Mouse (Mus musculus): ENCODE data around the gene Herc2.
"Not testable (repeated sequence)": the region's sequence is repeated elsewhere in the genome, so short reads cannot be mapped to it uniquely, and the experiment has no call there.

DNA sequence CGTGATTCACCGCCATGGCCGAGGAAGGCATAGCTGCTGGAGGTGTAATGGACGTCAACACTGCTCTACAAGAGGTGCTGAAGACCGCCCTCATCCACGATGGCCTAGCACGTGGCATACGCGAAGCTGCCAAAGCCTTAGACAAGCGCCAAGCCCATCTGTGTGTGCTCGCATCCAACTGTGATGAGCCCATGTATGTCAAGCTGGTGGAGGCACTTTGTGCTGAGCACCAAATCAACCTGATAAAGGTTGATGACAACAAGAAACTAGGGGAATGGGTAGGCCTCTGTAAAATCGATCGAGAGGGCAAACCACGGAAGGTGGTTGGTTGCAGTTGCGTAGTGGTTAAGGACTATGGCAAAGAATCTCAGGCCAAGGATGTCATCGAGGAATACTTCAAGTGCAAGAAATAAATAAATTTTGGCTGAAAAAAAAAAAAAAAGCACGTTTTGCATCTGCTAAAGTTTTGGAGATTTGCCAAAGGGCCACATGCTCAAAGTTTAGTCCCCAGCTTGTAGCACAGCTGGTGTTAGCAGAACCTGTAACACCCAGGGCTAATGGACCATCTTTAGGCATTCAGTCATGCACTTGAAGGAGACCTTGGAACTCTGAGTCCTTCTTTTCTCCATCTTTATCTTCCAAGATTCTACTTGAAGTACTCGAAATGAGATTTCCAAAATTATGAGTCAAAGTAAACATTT lies 35.8 kb upstream of the Herc2 start:
- not testable (repeated sequence) for TF ChIP-seq CTCF (IDR thresholded peaks at IDR 0.05; ENCODE audit: extremely low read depth, insufficient read depth, insufficient read length, insufficient replicate concordance); POLR2A (IDR thresholded peaks at IDR 0.05; ENCODE audit: low read depth, low read length)

Data from spleen, adult 2 months (tissue).